Mouse (Mus musculus) left cerebral cortex, adult 8-10 months (tissue): ENCODE data around the gene Eef1b2. TPM values are rescaled to one million over a fixed set of nuclear protein-coding genes. Genes with fewer than 3 reads are reported as not detected.

Experiments
- DNase-seq, 2 experiments: peaks; one replicate each; pipeline ENCODE4 v3.0.0; 2022; ENCODE audit warnings: low spot score in 2 of 2
- total RNA-seq, 4 experiments: library from RNA; stranded (reverse); gene quantifications; 2 replicates each; pipeline ENCODE4 v1.2.4; 2022

Gene Eef1b2
- total RNA-seq, 4 experiments from 2014 or later = 322 to 416 (median 378) TPM

DNA sequence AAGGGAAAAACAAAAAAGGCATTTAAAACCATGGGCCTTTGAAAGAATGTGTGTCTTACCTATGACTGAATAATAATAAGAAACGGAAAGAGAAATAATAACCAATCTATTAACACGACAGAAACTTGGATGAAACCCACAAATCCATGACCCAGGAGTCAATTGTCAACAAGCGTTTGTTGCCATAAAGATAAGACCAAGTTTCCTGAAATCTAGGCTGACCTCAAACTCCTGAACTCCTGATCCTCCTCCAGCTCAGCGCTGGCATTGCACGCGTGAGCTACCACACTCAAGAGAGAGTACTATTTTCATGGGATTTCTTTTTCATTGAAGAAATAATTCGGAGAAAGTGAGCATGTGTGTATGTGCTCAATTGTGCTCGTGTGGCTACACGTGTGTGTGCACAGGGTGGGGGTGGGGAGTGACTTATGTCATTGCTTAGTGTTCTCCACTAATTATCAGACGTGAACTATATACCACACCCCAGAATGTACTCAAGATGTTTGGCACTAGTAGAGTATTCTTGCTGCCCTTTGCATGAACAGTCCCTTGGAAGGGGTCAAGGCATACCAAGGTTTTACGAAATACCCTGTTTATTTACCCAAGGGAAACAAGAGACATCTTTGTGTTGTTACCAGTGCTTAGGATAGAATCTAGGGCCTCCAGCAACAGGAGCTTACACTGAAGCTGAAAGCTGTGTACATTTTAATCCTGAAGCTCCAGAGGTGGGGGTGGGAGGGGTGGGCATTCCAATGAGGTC is 15.9 kb downstream of the Eef1b2 start:
- no peak for DNase-seq

DNA sequence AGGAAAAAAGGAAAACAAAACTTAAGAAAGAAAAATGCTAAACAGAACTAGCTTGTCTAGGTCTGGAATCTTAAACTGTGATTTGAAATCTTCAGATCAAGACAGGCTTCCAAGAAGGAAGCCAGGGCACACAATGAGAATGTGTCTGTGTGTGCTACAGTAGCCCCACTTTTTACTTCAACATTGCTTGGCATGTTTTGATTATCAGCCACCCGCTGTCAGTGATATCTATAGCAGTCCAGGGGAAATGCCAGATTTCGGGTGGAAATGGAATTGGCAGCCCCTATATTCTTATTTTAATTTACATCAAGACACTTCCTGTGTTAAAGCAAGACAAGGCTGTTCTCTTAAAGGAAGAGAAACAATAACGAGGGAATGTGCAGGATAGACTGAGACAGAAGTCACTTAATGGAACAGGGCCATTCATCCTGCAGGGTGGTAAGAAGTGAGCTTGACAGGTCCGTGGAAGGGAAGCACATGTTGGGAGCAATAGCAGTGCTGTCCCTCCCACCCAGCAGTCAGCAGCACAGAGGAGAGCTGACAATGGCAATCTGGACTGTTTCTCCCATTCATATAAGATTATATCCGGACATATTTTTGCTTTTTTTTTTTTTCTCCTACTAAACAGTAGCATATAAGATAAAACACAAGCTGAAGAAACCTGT is 19.4 kb downstream of the Eef1b2 start:
- DNase-seq = no peak

DNA sequence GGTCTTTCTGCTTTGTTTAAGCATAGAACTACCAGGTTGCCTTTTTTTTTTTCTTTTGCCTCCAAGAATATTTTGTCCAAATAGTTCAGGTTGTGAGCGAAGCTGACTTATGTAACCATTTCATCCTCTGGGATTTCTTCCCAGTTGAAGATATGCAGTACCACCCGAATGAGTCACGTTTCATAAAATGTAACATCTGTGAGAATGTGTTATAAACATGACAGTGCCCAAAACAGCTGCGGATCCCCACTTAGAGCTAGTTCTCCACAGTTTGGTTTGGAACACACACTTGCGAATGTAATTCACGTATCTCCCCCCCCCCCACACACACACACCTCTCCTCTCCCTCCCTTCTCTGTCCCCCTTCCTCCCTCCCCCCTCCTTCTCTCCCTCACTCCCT is 22.8 kb downstream of the Eef1b2 start:
- DNase-seq = no peak

DNA sequence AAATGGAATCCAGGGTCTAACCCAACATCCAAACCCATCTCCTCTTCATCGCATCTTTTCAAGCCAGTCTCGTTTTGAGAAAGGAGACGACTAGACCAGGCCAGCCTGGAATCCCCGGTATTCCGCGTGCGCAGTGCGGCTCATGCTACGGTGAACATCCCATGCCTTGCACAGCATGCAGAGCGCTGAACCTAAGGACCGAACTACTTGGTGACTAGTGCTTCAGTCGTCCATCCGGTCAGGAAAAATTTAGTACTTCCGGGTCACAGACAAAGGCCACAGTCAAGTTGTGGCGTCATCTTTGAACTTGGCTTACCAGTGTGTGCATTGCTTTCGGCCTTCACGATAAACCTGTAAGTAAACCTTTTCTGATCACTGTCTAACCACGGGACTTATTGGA is 23.7 kb downstream of the Eef1b2 start:
- DNase-seq = no peak

DNA sequence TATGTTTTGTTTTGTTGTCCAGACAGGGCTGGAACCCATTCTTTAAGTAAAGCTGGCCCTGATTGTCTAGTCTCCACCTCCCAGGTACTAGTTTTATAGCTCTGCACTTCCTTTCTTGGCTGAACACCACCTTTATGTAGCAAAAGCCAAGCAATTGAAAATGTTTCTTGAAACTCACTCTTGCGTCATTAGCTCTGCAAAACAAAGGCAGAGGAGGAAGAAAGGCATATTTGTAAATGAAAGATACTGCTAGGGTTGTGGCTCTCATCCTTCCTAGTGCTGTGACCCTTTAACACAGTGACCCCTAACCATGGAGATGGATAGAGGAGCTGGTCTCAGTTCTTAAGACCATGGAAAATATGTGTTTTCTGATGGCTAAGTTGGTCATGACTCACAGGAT is 25.0 kb downstream of the Eef1b2 start:
- DNase-seq = no peak

DNA sequence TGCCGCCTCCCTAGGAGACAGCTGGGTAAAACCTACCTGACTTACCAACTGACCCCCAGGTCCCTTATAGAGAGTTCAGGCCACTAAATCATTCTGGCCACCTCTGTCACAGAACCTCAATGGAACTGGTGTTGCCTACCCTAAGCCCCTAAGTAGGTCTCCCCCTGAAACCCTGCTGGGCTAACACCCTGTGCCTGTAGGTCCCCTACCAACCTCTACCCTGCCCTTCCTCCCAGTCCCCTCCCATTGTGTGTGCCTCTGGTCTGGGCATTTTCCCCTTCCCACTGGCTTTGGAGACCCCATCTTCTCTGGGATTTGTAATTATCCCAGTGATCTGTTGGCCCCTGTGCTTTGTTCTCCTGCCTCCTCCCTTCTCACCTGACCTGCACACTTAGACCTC is 26.8 kb downstream of the Eef1b2 start:
- no peak for DNase-seq

DNA sequence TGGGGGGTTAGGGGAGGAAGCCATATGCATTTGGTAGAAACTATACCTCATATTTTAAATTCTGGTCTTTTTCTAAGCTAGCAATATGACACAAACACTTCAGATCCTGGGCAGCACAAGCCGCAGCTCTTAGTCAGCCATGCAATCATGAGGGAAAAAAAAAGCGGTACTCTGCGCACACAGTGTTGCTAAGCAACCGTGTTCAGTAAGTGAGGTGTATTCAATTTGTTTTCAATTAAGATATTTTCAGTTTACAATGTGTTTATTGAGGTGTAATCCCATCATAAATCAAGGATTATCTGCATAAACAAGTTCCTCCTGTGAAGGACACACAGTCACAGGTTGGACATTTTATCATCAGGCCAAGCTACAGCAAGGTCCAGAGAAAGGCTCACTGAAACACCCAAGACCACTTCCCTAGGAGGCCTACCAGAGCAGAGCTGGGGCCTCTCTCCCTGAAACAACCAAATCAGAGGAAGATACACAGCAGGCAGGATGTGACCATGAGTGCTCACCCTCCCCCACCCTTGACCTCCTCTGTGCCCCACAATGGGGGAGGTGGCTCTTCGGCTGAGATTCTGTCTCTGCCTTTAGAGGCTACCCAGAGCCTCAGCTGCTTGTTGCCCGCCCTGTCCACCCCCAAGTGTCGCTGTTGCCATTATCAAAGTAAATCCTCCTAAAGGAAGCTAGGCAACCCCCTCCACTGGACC is 27.5 kb downstream of the Eef1b2 start:
- DNase-seq = peak in 1 of 2 experiments; percentile 39

DNA sequence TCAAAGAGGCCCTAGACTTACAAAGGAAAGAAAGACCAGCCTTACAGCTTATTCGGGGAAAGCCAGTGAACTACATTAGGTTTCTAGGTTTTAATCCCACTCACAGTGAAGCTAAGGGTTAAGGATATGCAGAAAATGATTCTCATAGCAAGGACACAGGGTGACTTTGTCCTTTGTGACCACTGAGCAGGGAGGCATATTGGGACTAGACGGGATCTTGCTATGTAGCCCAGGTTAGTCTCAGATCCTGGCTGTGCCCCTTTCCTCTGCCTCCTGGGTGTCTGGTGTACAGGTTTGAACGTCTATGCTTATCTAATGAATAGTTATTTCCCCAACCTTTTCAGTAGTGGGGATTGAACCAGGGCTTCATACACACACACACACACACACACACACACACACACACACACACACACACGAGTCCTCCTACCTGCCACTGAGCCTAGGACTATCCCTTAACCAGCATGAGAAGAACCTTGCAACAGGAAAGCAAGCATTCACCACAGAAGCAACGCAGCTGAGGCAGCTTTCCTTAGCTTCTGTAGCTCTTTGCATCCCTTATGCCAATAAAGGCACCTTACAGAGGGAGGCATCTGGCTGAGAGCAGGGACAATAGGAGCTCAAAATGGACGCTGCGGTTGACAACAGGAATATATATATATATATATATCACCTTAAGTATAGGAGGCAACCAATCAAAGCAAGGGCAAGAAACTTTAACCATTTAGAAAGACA is 28.2 kb downstream of the Eef1b2 start:
- DNase-seq = no peak

DNA sequence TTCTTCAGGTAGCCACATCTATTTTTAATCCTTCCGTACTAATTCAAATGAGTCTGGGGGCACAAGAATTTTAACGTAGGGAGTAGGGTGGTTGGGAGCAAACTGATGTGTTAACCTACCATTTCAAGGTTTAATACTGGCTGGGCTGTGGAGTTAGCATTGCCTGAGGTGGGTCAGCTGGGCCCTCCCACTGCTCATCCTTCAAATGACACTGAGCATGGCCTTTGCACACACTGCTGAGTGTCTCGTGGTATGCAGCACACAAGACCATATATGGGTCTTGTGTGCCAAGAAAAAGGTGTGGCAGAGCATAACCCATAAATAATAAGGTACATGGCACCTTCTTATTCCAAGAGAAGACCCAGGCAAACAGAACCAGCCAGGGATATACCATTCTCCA is 31.0 kb downstream of the Eef1b2 start:
- DNase-seq = no peak

DNA sequence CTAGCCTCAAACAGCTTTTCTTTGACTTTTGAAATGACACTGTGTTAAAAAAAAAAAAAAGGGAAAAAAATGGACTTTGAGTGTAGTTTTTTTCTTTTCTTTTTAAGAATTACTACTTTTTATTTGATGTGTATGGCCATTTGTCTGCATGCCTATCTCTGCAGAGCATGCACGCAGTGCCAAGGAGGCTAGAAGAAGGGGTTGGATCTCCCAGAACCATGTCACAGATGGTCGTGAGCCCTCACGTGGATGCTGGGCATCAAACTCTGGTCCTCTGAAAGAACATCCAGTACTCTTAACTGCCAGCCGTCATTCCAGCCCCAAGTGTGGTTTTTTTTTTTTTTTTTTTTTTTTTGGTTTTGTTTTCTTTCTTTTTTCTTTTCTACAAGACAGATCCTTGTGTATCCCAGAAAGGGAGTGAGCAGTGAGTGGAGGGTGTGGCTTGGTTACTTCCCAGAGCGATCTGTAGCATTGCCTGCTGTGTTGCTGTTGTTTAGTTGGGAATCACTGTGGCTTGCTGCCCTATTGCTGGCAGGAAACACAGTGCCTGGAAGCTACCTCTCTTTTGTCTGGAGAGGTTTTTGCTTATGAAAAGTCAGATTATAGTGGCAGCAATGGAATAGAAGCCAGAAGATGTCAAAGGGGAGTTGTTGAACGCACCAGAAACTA is 33.4 kb downstream of the Eef1b2 start:
- DNase-seq = no peak

DNA sequence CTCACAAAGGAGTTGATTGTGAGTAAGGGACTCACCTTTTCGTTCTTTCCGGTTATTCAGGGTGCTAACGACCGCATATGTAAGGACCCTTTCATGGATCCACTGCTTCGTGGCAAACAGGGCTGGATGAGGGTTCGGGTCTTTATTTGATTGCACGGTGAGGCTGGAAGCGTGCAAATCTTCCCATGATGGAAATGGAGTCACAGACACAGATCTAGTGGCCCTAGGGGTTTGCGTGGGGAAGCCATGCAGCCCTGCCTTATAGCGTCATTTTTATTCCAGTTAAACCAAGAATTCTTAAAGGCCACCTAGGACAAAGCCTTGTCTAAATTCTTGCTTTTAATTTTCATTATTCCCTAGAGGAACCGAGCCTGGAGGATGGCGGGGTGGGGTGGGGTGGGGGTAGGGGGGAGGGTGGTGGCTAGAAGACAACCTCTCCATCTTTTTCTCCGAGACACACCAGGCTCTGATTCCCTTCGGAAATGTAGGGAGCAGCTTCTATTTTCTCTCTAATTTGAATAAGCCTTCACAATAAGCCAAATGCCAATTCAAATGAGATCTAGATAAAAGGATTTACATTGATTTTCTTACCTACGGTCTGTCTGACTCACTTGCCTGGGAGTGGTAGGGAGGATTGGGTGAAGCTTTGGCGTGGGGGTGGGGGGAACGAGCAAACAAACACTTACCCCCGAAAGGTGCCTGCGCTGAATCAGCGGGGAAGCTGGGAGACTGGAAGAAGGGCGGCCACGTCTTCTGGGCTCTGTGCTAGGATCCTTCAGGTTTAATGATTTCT is 37.0 kb downstream of the Eef1b2 start:
- DNase-seq = no peak

DNA sequence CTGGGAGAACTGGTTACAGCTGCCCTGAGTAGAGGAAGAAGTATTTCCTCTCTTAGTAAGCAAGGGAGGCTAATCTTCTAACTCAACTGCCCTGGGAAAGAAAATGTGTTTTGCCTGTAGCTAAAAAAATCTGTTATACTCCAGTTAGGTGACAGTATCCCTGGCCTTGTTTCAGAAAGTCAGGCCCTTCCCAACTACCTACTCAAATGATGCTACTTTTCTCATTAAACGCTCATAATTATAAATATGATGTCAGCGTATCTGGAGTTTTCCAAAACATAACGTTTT is 37.6 kb downstream of the Eef1b2 start, which contains the start of gene Gpr1:
Gpr1 (minus strand) TSS at position 273 of the 288 bp plus-strand sequence.
- DNase-seq = no peak

DNA sequence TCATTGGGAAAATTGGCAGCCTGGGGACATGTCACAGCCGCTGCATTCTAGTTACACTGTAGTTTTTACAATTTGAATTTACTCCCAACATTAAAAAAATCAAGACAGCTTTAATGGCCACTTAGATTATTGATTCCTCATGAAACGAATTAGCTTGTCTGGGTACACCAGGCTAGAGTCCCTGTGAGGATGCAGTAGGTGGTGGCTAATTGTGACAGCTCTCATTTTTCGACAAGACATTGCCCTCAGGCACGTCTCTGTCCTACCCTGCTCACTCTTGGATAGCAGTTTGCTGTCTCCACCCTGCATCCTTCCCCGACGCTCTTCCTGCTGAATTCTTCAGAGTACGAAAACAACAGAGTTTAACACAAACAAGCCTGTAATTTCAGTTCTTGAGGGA is 38.0 kb downstream of the Eef1b2 start:
- no peak for DNase-seq

DNA sequence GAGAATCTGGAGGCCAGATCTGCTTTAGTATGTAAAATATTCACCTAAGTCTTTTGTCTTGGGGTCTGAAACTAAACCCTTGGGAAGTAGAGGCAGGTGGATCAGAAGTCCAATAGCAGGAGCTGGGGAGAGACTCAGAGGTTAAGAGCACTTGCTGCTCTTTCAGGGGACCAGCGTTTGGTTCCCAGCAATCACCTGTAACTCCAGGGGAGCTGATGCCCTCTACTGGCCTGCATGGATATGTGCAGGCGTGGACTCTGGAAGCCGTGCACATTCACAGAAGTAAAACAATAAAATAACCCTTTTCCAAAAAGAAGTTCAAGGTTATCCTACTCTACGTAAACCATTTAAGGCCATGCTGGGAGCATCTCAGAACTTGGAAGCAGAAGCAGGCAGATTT is 42.7 kb downstream of the Eef1b2 start:
- DNase-seq = no peak

DNA sequence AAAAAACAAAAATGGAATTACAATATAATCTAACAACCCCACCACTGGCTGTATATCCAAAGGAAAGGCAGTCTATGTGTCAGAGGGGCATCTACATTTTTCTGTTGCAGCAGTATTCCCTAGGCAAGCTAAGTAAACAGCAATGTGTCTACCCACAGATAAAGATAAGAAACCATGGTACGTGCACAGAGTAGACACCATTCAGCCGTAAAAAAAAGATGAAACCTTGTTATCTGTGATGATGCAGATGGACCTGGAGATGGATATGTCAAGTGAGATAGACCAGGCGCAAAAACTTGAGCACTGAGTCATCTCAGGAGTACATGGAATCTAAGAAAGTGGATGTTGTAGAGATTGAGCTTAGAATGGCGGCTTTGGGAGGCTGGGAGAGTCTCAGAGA is 48.4 kb downstream of the Eef1b2 start:
- no peak for DNase-seq

DNA sequence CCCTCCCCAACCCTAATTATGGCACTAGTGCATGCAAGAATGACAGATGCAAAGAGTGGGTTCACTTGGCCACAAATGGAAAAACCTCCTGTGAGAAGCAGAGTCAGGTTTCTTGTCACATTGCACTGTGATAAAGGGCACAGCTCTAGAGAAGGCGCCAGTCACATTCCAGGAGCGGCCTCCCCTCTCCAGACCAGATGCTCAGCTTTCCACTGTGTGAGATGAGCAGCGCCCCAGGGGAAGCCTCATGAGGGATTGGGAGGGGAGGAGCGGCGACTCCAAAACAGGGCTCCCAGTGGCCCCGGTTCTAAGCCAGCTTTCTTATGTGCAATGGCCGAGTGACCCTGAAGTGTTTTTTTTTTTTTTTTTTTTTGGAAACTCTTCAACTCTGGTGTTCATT is 49.3 kb downstream of the Eef1b2 start:
- no peak for DNase-seq

DNA sequence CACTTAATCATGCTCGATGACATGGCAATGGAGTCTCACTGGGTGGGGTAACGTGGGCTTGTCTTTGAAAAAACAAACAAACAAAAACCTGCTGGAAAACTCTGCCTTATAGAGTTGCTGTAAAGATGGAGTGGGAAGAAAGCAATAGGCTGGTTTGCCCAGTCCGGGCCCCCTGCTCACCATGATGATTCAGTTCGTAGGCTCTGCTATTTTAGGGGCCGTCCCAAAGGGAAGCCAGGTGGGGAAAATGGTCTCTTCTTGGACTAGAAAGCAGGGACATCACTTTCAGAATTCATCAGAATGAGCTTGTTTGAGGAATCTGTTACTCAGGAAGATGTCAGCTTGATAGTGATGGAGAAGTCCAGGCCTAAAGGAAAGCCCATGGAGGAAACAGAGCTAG is 50.6 kb downstream of the Eef1b2 start:
- DNase-seq = no peak
